Mouse (Mus musculus): ENCODE results near the gene Prex1. TPM values are rescaled to one million over a fixed set of nuclear protein-coding genes. Genes with fewer than 3 reads are reported as not detected.

Gene Prex1
- total RNA-seq, 2 experiments from 2014 or later: 18.2 to 22.3 TPM

DNA sequence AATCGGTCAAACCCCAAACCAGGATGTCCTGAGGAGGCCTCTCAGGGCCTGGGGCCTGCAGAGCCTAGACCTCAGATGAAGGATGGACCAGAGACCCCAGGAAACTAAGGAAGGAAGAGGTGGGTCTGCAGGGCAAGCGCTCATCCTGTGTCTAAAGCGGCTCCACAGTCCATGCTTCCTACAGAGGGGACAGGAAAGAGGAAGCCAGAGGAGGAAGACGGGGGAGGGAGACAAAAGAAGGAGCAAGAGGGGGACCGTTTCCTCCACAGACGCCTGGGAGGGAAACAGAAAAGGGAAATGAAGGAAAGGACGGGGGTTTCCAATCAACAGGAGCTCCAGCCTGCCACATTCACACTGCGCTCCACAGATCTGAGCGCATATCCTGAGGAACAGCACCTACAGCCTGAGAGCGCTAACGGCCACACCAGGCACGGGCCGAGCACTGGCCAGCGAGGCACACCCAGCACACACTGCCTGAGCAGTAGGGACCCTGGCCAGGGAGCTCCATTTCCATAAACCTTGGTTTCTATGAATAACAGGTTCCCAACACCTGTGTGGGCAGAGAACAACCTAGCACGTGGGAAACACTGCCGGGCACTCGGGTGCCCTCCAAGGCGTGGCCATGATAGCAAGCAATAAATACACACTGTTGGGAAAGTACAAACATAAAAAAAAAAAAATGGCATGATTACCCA lies 74.5 kb downstream of the Prex1 start:
- peak; percentile 74 for ATAC-seq (replicated peaks; ENCODE audit: poor library complexity)

- ATAC-seq (replicated peaks; ENCODE audit: poor library complexity): no peak
Measured at GRCm38 (mm10) chr2:166638079-166638800, 75.4 kb downstream of the Prex1 start.

GRCm38 (mm10) chr2:166637673-166637990 lies 76.0 kb downstream of the Prex1 start:
- ATAC-seq (replicated peaks; ENCODE audit: poor library complexity): no peak

- no peak for ATAC-seq (replicated peaks; ENCODE audit: poor library complexity)
Measured at GRCm38 (mm10) chr2:166636867-166637672, 76.6 kb downstream of the Prex1 start.

GRCm38 (mm10) chr2:166635521-166635920 lies 78.1 kb downstream of the Prex1 start:
- ATAC-seq (replicated peaks; ENCODE audit: poor library complexity): no peak

DNA sequence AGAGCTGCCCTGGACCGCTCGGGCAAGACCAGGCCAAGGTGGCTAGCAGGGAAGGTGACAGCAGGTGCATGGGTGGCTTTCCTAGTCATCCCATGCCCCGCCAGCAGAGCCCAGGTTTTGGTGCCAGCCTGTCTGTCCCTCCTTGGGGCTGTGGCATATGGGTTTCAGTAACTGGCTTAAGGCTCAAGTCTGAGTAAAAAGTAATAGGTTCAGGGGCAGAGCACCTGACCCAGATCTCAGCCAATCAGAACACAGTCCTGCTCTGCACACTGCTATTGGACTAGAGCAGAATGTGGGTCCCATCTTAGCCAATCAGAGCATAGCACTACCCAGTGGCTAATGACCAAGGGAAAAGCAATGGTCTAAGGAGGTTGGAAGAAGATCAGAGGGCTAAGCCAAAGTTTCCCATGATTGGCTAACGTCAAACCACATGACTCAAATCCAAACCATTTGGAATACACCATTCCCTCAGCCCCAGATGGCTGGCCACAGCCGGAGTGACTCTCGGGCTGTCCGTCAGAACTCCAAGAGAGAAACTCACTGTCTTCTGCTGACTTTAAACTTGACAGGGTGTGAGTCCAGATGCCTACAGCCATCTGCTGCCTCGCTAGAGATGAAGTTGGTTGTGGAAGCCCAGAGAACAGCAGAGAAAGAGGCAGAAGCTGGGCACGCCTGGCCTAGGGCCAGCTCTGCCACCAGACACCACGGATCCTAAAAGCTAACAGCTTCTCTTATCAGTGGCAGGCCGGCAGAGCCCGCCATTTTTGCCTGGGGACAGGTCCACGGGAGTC lies 80.9 kb downstream of the Prex1 start:
- ATAC-seq (replicated peaks; ENCODE audit: poor library complexity): peak; percentile 38; the same call in 1 of the 2 replicates

- ATAC-seq (replicated peaks; ENCODE audit: poor library complexity): no peak
Measured at GRCm38 (mm10) chr2:166631621-166632171, 81.9 kb downstream of the Prex1 start.

DNA sequence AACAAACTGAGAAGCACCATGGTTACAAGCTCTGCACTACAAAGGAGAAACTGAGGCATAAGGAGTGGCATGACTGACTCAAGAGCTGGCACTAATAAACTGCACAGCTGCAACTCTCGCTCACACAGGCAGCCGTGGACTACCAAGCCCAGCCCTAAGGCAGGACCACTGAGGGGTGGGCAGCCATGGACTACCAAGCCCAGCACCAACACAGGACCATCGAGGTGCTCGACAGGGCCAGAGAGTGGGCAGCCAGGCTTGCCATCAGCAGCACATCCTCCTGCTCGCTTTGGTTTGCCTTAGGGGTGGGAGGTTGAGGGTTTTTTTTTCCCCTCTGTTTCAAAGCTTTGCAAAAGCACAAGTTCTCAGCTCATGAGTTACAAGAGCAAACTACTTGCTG lies 82.4 kb downstream of the Prex1 start:
- ATAC-seq (replicated peaks; ENCODE audit: poor library complexity): no peak

DNA sequence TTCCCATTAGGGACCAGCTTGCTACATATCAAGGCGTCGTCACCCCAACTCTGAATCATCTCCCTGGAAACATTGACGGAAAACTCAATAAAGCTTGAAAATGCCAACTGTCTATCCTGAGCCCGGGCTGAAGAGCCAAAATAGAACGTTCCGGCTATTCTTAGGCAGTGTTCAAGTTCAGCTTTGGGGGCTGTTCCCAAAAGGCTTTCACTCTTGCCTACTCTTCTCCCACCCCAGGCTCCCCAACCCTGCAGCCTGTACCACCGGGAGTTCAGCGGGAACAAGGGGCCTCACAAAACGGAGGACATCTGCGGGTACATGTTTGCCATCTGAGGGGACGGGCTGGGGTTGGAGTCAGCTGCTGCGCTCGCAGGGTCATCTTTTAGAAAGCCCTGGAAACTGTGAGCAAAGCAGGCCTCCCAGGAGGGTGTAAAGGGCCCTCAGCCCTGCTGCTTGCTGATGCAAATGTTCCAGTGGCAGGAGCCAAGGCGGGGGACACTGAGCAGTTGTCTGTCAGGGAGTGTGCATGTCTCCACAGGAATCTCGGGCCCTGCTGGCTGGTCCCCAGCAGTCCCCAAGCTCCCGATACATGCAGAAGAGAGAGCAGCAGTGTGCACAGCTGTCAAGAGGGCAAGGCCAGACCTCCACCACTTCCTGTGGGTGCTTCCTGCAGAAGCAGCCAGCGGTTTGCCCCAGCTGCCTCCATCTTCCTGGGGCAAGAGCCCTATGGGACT lies 83.5 kb downstream of the Prex1 start:
- ATAC-seq (replicated peaks; ENCODE audit: poor library complexity): peak; percentile 85

DNA sequence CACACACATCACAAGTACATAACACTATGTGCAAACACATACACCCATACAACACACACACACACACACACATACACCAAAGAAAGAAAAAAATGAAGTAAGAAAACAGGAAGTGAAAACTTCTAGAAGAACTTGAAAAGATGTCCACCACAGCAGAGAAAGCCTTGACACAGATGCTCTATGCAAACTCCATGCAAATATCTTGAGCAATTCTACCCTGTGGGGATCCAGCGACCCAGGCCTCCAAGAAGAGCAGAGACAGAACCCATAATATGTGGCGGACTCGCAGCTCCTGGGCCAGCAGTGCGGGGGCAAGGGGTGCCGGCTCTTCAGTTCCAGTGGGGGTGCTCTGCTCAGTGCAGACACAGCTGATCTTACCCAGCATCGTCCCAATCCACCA lies 86.1 kb downstream of the Prex1 start:
- 0 out of 2 replicates have a peak, but pooled peaks have one; percentile 15 for ATAC-seq (replicated peaks; ENCODE audit: poor library complexity)

DNA sequence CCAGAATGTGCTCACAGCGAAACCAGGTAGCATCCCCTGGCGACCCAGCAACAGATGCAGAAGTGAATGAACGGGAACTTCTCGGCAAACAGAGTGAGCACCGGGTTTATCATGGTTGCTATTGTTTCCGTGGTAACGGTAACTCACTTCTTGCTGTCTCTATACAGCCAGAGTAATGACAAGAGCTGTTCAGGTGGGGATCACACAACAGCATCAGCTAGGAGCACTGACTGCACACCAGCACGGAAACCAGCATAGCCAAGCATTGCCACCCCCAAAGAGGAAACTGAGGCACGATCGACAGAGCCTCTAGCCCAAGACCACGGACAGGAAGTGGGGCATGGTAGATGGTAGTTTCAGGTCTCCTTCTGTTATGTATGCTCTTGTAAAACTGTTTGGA lies 88.4 kb downstream of the Prex1 start:
- no peak for ATAC-seq (replicated peaks; ENCODE audit: poor library complexity)

DNA sequence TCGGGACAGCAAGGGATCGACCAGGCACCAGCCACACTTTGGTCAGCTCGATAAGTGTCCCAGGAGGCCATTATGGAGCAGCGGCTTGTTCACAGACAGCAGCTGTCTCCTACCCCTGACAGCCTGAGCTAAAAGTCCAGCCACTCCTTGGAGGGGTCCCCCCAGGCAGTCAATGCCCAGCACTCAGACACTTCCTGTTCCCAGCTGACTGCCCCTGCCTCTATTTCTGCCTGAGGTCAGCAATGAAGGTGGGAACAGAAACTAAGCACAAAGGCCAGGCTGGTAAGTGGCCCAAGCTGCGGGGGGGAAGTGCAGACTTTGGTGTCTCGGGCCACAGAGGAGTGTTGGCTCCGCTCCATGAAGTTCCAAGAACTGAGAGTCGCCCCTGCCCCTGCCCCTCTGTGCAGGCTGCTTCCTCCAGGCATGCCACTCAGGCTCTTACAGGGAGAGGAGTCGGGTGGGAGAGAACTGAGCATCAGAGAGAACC lies 90.5 kb downstream of the Prex1 start:
- no peak for ATAC-seq (replicated peaks; ENCODE audit: poor library complexity)

GRCm38 (mm10) chr2:166622590-166622989 lies 91.0 kb downstream of the Prex1 start:
- ATAC-seq (replicated peaks; ENCODE audit: poor library complexity): no peak

- ATAC-seq (replicated peaks; ENCODE audit: poor library complexity): no peak
Measured at GRCm38 (mm10) chr2:166622079-166622478, 91.6 kb downstream of the Prex1 start.

DNA sequence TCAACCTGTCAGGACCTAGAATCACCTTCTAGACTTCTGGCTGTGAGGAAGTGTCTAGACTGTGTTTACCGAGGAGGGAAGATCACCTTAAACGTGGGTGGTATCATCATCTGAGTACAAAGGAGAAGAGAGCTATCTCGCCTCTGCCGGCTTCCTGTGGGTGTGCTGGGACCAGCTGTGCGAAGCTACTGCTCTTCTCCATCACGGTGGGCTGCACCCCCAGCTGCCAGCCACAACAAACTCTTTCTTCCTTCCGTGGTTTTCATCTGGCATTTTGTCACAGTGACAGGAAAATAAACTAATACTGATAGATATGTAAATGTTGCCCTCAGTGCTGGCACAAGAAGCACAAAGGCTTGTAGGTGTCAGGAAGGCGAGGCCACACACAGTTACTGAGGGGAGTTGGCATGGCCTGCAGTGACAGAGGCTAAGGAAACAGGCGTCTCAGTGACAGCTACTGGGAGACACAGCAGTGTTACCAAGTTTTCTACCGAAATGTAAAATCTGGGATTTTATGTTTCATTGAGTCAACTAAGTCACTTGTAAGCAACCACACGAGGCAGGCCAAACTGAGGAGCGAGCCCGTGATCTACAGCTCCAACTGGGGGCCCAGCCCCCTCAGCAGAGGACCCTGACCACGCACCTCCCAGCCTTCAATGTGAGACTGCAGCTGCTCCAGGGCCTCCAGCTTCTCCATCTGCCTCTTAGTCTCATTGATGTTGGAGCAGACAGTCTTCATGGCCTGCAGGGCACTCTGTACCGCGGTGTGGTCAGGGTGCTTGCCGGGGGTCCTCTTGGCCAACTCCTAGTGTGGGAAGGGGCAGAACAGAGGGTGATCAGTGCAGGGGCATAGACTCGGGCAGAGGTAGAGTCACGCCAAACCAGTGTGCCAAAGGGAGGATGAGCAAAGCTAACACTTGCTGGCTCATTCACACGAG lies 92.8 kb downstream of the Prex1 start:
- peak; percentile 80 for ATAC-seq (replicated peaks; ENCODE audit: poor library complexity)

DNA sequence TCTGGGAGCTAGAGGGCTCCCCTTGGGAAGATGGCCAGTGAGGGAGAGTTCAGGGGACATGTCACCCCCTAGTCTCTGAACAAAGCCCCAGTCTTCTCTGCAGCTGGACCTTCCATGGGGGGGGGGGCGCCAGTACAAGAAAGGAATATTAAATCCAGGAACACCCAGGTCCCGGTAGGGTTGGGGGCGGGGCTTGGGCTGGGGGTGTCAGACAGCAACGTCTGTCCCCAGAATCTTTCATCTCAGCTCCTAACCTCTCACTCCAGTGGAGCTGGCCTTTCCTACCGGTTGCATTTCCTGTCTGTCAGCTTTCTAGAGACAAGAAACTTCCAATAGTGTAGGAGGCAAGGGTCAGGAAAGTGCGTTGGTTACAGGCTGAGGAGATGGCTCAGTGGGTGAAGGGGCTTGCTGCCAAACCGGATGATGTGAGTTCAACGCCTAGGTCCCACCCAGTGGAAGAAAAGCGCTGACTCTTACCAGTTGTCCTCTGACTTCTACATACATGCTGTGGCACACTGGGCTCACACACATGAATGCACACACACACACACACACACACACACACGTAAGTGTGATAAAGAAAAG lies 93.6 kb downstream of the Prex1 start:
- ATAC-seq (replicated peaks; ENCODE audit: poor library complexity): peak; percentile 24

DNA sequence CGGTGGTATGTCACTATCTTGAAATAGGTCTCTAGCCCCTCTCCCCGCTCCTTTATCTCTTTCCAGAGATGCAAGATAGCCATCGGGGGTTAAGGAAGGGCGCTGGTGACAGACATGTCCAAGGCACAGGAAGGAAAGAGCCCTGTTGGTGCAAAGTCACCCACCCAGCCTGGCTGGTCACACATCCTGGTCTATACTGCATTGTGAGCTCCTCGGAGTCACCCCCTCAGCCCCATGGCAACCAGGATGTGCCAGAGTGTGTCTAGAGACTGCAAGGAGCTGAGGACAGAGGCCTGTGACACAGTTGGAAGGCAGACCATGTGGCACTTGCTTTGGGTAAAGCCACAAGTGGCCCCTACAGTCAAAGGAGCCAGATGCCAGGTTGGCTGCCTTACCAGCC lies 94.4 kb downstream of the Prex1 start:
- no peak for ATAC-seq (replicated peaks; ENCODE audit: poor library complexity)

- no peak for ATAC-seq (replicated peaks; ENCODE audit: poor library complexity)
Measured at GRCm38 (mm10) chr2:166617706-166618105, 95.9 kb downstream of the Prex1 start.

All from megakaryocyte progenitor cell, adult 5-6 weeks (primary cell).